Mouse (Mus musculus) ES-Bruce4 (cell line): ENCODE results near the gene Gdpd1. TPM values are rescaled to one million over a fixed set of nuclear protein-coding genes. Genes with fewer than 3 reads are reported as not detected.
A peak's percentile ranks its signal among the peaks of the same experiment; 100 is the strongest.
"Not testable (repeated sequence)": the region's sequence is repeated elsewhere in the genome, so short reads cannot be mapped to it uniquely, and the experiment has no call there.

Experiments used
- H3K27ac ChIP-seq: 2 replicates; pipeline ENCODE4 v1.5.1; 2012; ENCODE audit warnings: low read length, inconsistent platforms; ENCODE audit not compliant: insufficient read depth
- H3K27me3 ChIP-seq: 2 replicates; pipeline ENCODE4 v1.6.1; 2012; ENCODE audit warnings: mild to moderate bottlenecking, low read length, inconsistent platforms; ENCODE audit not compliant: control insufficient read depth, poor library complexity, insufficient read depth, severe bottlenecking
- H3K36me3 ChIP-seq: 2 replicates; pipeline ENCODE4 v1.6.1; 2012; ENCODE audit warnings: inconsistent platforms, mild to moderate bottlenecking, low read length, moderate library complexity; ENCODE audit not compliant: control insufficient read depth, poor library complexity, insufficient read depth, severe bottlenecking
- H3K4me1 ChIP-seq: one replicate; pipeline ENCODE4 v1.8.1; 2011; ENCODE audit warnings: low read length; ENCODE audit not compliant: control insufficient read depth, insufficient read depth
- H3K4me3 ChIP-seq: 2 replicates; pipeline ENCODE4 v1.5.1; 2011; ENCODE audit warnings: low read depth, mild to moderate bottlenecking, low read length
- H3K9ac ChIP-seq: 2 replicates; pipeline ENCODE4 v1.6.1; 2012; ENCODE audit warnings: low read depth, mild to moderate bottlenecking, inconsistent platforms; ENCODE audit not compliant: poor library complexity, severe bottlenecking
- H3K9me3 ChIP-seq: replicated peaks from 2 replicates; pipeline ENCODE4 v1.6.1; 2012; ENCODE audit warnings: mild to moderate bottlenecking, low read length, inconsistent platforms; ENCODE audit not compliant: control insufficient read depth, poor library complexity, insufficient read depth, severe bottlenecking
- CTCF ChIP-seq: IDR thresholded peaks from one replicate; pipeline ENCODE4 v1.8.1; 2011; ENCODE audit warnings: low read depth, low read length
- EP300 ChIP-seq: IDR thresholded peaks from 2 replicates; pipeline ENCODE4 v1.6.1; 2011; ENCODE audit warnings: low read depth, low read length; ENCODE audit not compliant: insufficient read depth
- POLR2A ChIP-seq: IDR thresholded peaks from one replicate; pipeline ENCODE4 v1.8.1; 2011; ENCODE audit warnings: low read length; ENCODE audit not compliant: insufficient read depth
- polyA plus RNA-seq: library from polyadenylated mRNA; stranded (reverse); fragments of >200 nt; gene quantifications from 2 replicates; pipeline ENCODE4 v1.2.4, GENCODE M21; 2011; ENCODE audit warnings: low read depth; ENCODE audit not compliant: missing spikeins, insufficient read depth, insufficient read length

Gene Gdpd1
- polyA plus RNA-seq, 1 experiment: 6.3 TPM

- Histone ChIP-seq H3K4me1 (no peaks in the 10 kb centered on the region), H3K27me3 (no peaks in the 10 kb centered on the region), H3K4me3 (no peak overlapping the region), H3K36me3 (no peaks in the 10 kb centered on the region), H3K27ac (no peak overlapping the region), H3K9ac (no peak overlapping the region), H3K9me3 (no peaks in the 10 kb centered on the region)
- no peak for TF ChIP-seq EP300
- TF ChIP-seq CTCF: no peak
- TF ChIP-seq POLR2A: no peak
Observed at GRCm38 (mm10) chr11:87039307-87039963, 34.4 kb downstream of the Gdpd1 start.

- TF ChIP-seq EP300 (no peak), CTCF (peak; percentile 79)
- Histone ChIP-seq H3K9ac (no peak overlapping the region), H3K27me3 (no peaks in the 10 kb centered on the region), H3K4me1 (no peaks in the 10 kb centered on the region), H3K9me3 (no peaks in the 10 kb centered on the region), H3K27ac (no peak overlapping the region), H3K36me3 (no peaks in the 10 kb centered on the region), H3K4me3 (no peak overlapping the region)
Observed at GRCm38 (mm10) chr11:87036180-87036579, 37.7 kb downstream of the Gdpd1 start.

GRCm38 (mm10) chr11:87028212-87028611 is 45.6 kb downstream of the Gdpd1 start:
- Histone ChIP-seq H3K9ac (no peak overlapping the region), H3K9me3 (no peaks in the 10 kb centered on the region), H3K36me3 (no peaks in the 10 kb centered on the region), H3K27me3 (no peaks in the 10 kb centered on the region), H3K4me3 (no peak overlapping the region), H3K27ac (no peak overlapping the region), H3K4me1 (no peaks in the 10 kb centered on the region)
- TF ChIP-seq EP300 (no peak), POLR2A (no peak), CTCF (no peak)

GRCm38 (mm10) chr11:87026096-87026875 is 47.6 kb downstream of the Gdpd1 start:
- Histone ChIP-seq H3K9me3 (no peaks in the 10 kb centered on the region), H3K9ac (no peak overlapping the region), H3K36me3 (no peaks in the 10 kb centered on the region), H3K27ac (no peak overlapping the region), H3K4me1 (no peaks in the 10 kb centered on the region), H3K4me3 (no peak overlapping the region), H3K27me3 (no peaks in the 10 kb centered on the region)
- TF ChIP-seq POLR2A: no peak
- no peak for TF ChIP-seq EP300
- TF ChIP-seq CTCF: no peak

GRCm38 (mm10) chr11:87025351-87025750 is 48.5 kb downstream of the Gdpd1 start:
- no peaks in the 10 kb centered on the region for H3K36me3 ChIP-seq
- H3K27me3 ChIP-seq: no peaks in the 10 kb centered on the region
- no peak overlapping the region for H3K27ac ChIP-seq
- H3K4me3 ChIP-seq: no peak overlapping the region
- no peak overlapping the region for H3K9ac ChIP-seq
- H3K9me3 ChIP-seq: no peaks in the 10 kb centered on the region
- H3K4me1 ChIP-seq: no peaks in the 10 kb centered on the region
- no peak for TF ChIP-seq EP300
- TF ChIP-seq CTCF: no peak
- TF ChIP-seq POLR2A: no peak

- not testable (repeated sequence) for H3K27me3 ChIP-seq, H3K9ac ChIP-seq, H3K9me3 ChIP-seq, H3K4me1 ChIP-seq, H3K4me3 ChIP-seq, H3K27ac ChIP-seq, H3K36me3 ChIP-seq
Observed at GRCm38 (mm10) chr11:87023240-87023639, 50.6 kb downstream of the Gdpd1 start.
